Mouse (Mus musculus): ENCODE measurements around the gene Scarb2. TPM values are rescaled to one million over a fixed set of nuclear protein-coding genes. Genes with fewer than 3 reads are reported as not detected.

The Scarb2 gene
- polyA plus RNA-seq, 1 experiment from 2014 or later, result 7.0 TPM

DNA sequence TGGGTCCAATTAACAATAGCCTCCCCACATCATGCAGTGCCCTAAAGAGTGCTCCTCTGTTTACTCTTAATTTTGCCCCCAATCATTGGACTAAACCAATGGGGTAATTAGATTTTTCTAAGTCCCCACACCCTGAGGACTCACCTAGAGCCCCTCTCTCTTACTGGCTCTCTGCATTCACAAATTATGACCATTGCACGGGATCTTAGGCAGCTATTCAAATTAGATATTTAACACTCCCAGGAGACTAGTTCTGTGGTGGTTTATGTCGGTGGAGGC is 102.3 kb downstream of the Scarb2 start:
- ATAC-seq (ENCODE audit: insufficient read depth), result no peak
- H3K4me2 ChIP-seq, result no peak overlapping the region
- H3K9me3 ChIP-seq (replicated peaks), result no peaks in the 10 kb centered on the region
- no peak overlapping the region for H3K27ac ChIP-seq (replicated peaks)
- no peak overlapping the region for H3K9ac ChIP-seq
- no peaks in the 10 kb centered on the region for H3K27me3 ChIP-seq
- no peaks in the 10 kb centered on the region for H3K36me3 ChIP-seq (replicated peaks)
- no peak overlapping the region for H3K4me3 ChIP-seq (replicated peaks)
- WGBS (ENCODE audit: insufficient replicate concordance), result 60% methylated on average over 2 of the region's 2 CpGs
- H3K4me1 ChIP-seq (replicated peaks), result no peaks in the 10 kb centered on the region

DNA sequence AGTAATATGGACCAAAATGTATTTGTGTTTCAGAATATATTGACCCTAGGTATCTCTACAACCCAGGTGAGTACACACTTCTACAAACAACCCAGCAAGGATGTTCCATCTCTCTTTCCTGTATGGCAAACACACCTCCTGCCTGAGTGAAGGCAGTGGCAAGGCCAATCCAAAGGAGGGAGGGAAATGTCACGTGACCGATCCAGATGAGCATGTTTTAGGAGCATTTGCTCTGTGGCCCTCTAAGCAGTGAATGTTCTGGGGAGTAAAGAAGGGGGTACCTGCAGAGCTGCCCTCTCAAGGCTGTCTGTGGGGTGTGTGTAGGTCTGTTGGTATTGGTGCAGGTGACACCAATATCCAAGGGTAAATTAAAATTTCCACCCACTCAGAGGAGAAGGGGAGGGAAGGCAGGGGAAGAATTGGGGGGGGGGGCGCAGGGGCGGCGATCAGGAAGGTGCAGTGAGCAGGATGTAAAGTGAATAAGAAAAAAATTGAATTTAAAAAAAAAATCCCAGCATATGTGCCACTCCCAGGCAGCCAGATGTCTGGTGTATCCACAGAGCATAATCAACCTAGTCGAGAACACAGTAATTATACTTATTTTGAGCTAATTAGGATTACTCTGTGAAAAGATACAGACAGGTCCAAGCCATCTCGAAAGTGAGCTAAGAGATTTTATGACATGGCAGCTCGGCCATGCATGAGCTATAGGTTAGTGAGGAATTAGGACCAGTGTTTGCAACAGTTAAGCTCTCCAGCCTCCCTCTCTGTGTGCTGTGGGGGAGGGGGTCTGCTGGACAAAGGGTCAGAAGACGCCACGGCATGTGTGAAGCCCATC is 102.9 kb downstream of the Scarb2 start:
- 61% methylated on average over 10 of the region's 10 CpGs for WGBS (ENCODE audit: insufficient replicate concordance)
- ATAC-seq (ENCODE audit: insufficient read depth), result no peak
- H3K27ac ChIP-seq (replicated peaks), result no peak overlapping the region

DNA sequence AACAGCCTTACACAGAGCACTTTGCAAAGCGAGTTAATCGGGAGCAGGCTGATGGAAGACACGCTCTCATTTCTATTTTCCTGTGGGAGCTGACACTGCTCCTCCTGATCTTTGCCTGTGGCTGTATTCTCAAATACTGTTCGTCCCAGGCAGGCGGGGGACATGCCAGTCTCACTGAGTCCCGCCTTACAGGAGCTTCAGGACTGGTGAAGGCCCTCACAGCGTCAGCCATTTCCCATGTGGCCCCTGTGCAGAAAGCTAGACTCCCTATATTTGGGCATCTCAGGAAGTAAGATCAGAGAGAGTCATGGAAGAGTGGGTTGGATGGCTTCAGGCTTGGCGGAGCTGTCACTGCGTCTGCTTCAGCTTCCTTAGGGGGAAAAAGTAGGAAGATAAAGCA is 103.8 kb downstream of the Scarb2 start:
- Histone ChIP-seq H3K4me3 (replicated peaks) (no peak overlapping the region), H3K27ac (replicated peaks) (no peak overlapping the region), H3K4me1 (replicated peaks) (peaks cover 8% of the 10 kb centered on the region), H3K27me3 (no peaks in the 10 kb centered on the region), H3K4me2 (no peak overlapping the region), H3K9ac (no peak overlapping the region), H3K9me3 (replicated peaks) (no peaks in the 10 kb centered on the region), H3K36me3 (replicated peaks) (no peaks in the 10 kb centered on the region)
- ATAC-seq (ENCODE audit: insufficient read depth), result no peak
- 60% methylated on average over 9 of the region's 9 CpGs for WGBS (ENCODE audit: insufficient replicate concordance)

More for the DNA sequence above, 102.9 kb downstream of the Scarb2 start:
- Histone ChIP-seq H3K9me3 (replicated peaks) (no peaks in the 10 kb centered on the region), H3K9ac (no peak overlapping the region), H3K4me3 (replicated peaks) (no peak overlapping the region), H3K4me2 (no peak overlapping the region), H3K36me3 (replicated peaks) (no peaks in the 10 kb centered on the region), H3K4me1 (replicated peaks) (no peaks in the 10 kb centered on the region), H3K27me3 (no peaks in the 10 kb centered on the region)

DNA sequence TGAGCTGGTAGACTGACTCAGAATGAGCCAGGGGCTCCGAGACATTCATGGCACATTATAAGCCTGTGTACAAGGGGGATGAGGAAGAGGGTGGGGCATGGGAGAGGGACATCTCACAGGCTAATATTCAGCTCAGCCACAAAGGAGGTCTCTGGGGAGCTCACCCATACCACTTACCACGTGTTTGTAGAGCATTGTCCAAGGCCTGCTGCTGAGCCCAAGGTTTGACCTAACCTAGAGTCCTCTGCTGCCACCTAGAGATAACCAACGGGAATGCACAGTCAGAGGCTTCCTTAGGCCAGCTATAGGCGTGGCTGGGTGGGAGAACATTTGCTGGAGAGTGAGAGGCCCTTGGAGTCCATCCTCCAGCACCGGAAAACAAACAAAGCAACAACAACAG is 108.5 kb downstream of the Scarb2 start:
- H3K9ac ChIP-seq, result no peak overlapping the region
- H3K4me3 ChIP-seq (replicated peaks), result no peak overlapping the region
- no peaks in the 10 kb centered on the region for H3K36me3 ChIP-seq (replicated peaks)
- no peaks in the 10 kb centered on the region for H3K9me3 ChIP-seq (replicated peaks)
- H3K4me2 ChIP-seq, result no peak overlapping the region
- H3K27me3 ChIP-seq, result peaks cover 6% of the 10 kb centered on the region
- 16% methylated on average over 5 of the region's 5 CpGs for WGBS (ENCODE audit: insufficient replicate concordance)
- peaks cover 46% of the 10 kb centered on the region for H3K4me1 ChIP-seq (replicated peaks)
- ATAC-seq (ENCODE audit: insufficient read depth), result peak; percentile 57
- H3K27ac ChIP-seq (replicated peaks), result no peak overlapping the region

GRCm38 (mm10) chr5:92396476-92396875 is 110.2 kb downstream of the Scarb2 start:
- no peak overlapping the region for H3K9ac ChIP-seq

DNA sequence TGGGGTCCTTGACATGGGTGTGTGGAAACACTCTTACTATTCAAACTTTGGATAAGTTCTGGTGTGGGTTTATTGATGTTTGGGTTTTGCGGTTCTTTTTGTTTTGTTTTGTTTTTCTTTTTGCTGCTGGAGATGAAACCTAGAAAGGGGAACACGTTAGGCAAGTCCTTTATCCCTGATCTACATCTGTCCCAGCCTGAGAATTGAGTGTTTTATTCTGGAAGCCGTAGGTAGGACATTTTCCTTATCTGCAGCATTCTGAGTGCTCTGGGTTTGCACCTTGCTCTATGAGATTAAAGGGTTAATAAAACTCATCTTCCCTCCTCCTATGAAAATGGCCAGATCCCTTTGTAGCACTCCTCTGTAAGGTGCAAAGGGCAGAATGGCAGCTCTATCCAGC is 110.9 kb downstream of the Scarb2 start:
- H3K4me2 ChIP-seq, result peak overlapping the region; percentile 23; the same call in 1 of the 2 replicates
- ATAC-seq (ENCODE audit: insufficient read depth), result 0 out of 2 replicates have a peak, but pooled peaks have one; percentile 2

More at GRCm38 (mm10) chr5:92396476-92396875, 110.2 kb downstream of the Scarb2 start:
- peak; percentile 91 for ATAC-seq (ENCODE audit: insufficient read depth)
- Histone ChIP-seq H3K27ac (replicated peaks) (peak overlapping the region; percentile 64), H3K9me3 (replicated peaks) (no peaks in the 10 kb centered on the region), H3K36me3 (replicated peaks) (no peaks in the 10 kb centered on the region), H3K4me2 (peak overlapping the region; percentile 23), H3K4me3 (replicated peaks) (no peak overlapping the region), H3K27me3 (peaks cover 23% of the 10 kb centered on the region), H3K4me1 (replicated peaks) (peaks cover 57% of the 10 kb centered on the region)
- 33% methylated on average over 6 of the region's 6 CpGs for WGBS (ENCODE audit: insufficient replicate concordance)

DNA sequence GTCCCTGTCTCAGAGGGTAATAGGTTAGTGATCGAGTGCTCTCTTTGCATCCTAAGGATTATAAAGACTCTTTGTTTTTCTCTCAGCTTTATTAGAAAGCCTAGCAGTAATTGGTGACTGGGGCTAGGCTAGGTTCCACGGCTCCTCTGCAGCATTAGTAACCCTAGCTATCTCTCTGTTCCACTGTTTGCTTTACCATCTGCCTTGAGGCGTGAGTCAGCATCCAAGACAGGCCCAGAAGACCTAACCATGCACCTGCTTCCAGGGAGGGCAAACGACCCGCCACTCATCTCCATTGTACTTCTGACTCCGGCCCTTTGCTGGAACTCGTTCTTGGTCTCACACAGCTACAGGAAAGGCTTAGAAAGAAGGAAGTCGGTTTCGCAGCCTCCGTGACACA is 112.8 kb downstream of the Scarb2 start:
- H3K9ac ChIP-seq, result no peak overlapping the region
- H3K36me3 ChIP-seq (replicated peaks), result no peaks in the 10 kb centered on the region
- peaks cover 49% of the 10 kb centered on the region for H3K27me3 ChIP-seq
- H3K4me2 ChIP-seq, result peak overlapping the region; percentile 40
- no peak for ATAC-seq (ENCODE audit: insufficient read depth)
- H3K9me3 ChIP-seq (replicated peaks), result no peaks in the 10 kb centered on the region
- H3K4me3 ChIP-seq (replicated peaks), result no peak overlapping the region
- 25% methylated on average over 10 of the region's 10 CpGs for WGBS (ENCODE audit: insufficient replicate concordance)
- H3K27ac ChIP-seq (replicated peaks), result no peak overlapping the region
- H3K4me1 ChIP-seq (replicated peaks), result peaks cover 57% of the 10 kb centered on the region

More for the DNA sequence above, 110.9 kb downstream of the Scarb2 start:
- H3K36me3 ChIP-seq (replicated peaks), result no peaks in the 10 kb centered on the region
- peaks cover 30% of the 10 kb centered on the region for H3K27me3 ChIP-seq
- H3K4me3 ChIP-seq (replicated peaks), result no peak overlapping the region
- peak overlapping the region; percentile 64 for H3K27ac ChIP-seq (replicated peaks)
- H3K9me3 ChIP-seq (replicated peaks), result no peaks in the 10 kb centered on the region
- 35% methylated on average over 3 of the region's 3 CpGs for WGBS (ENCODE audit: insufficient replicate concordance)
- peaks cover 57% of the 10 kb centered on the region for H3K4me1 ChIP-seq (replicated peaks)
- H3K9ac ChIP-seq, result no peak overlapping the region

- Histone ChIP-seq H3K4me3 (replicated peaks) (peak overlapping the region; percentile 35), H3K4me2 (peak overlapping the region; percentile 59), H3K27ac (replicated peaks) (no peak overlapping the region), H3K4me1 (replicated peaks) (peaks cover 46% of the 10 kb centered on the region), H3K9me3 (replicated peaks) (no peaks in the 10 kb centered on the region), H3K9ac (0 out of 2 replicates have a peak overlapping the region, but pooled peaks have one; percentile 25), H3K36me3 (replicated peaks) (no peaks in the 10 kb centered on the region), H3K27me3 (peaks cover 56% of the 10 kb centered on the region)
- WGBS (ENCODE audit: insufficient replicate concordance), result 31% methylated on average over 18 of the region's 18 CpGs
- ATAC-seq (ENCODE audit: insufficient read depth), result no peak
Measured at GRCm38 (mm10) chr5:92392542-92392941, 114.1 kb downstream of the Scarb2 start.

Small RNA genes within 50 kb of the gene (microRNA-seq; reads per million reads assigned to microRNA genes)
- gene Mir6415, result not detected

Other genes with a start within 250 kb of the Scarb2 start
- 5.3 and 5.8 TPM in 2 replicates for gene Naaa, start 228.7 kb downstream of the Scarb2 start, polyA plus RNA-seq (2015; fragmentation: Nextera tagmentation; extraction: Ambion mirVana)
- 14.2 and 16.0 TPM in 2 replicates for gene Sdad1, start 196.4 kb downstream of the Scarb2 start, polyA plus RNA-seq (2015; fragmentation: Nextera tagmentation; extraction: Ambion mirVana)
- gene Cxcl9, start 178.8 kb downstream of the Scarb2 start, polyA plus RNA-seq (2015; fragmentation: Nextera tagmentation; extraction: Ambion mirVana), result not detected in 2 replicates
- gene Art3, start 175.0 kb downstream of the Scarb2 start, polyA plus RNA-seq (2015; fragmentation: Nextera tagmentation; extraction: Ambion mirVana), result 1.2 and 1.4 TPM in 2 replicates
- gene Cxcl10, start 157.9 kb downstream of the Scarb2 start, polyA plus RNA-seq (2015; fragmentation: Nextera tagmentation; extraction: Ambion mirVana), result 4.1 and 5.3 TPM in 2 replicates
- 26.7 and 27.7 TPM in 2 replicates for gene Nup54, start 71.6 kb downstream of the Scarb2 start, polyA plus RNA-seq (2015; fragmentation: Nextera tagmentation; extraction: Ambion mirVana)
- gene Fam47e, start 48.2 kb upstream of the Scarb2 start, polyA plus RNA-seq (2015; fragmentation: Nextera tagmentation; extraction: Ambion mirVana), result 4.6 and 7.8 TPM in 2 replicates
- 33.7 and 44.3 TPM in 2 replicates for gene Stbd1, start 96.2 kb upstream of the Scarb2 start, polyA plus RNA-seq (2015; fragmentation: Nextera tagmentation; extraction: Ambion mirVana)
- gene Ccdc158, start 168.4 kb upstream of the Scarb2 start, polyA plus RNA-seq (2015; fragmentation: Nextera tagmentation; extraction: Ambion mirVana), result 0.10 and 0.14 TPM in 2 replicates
- gene Shroom3, start 176.6 kb upstream of the Scarb2 start, polyA plus RNA-seq (2015; fragmentation: Nextera tagmentation; extraction: Ambion mirVana), result 0.22 and 0.62 TPM in 2 replicates

Measured in liver, embryonic 15.5 days (tissue).